Mouse (Mus musculus) forebrain, embryonic 12.5 days (tissue): Measurements from ENCODE around the gene Chm. TPM values are rescaled to one million over a fixed set of nuclear protein-coding genes. Genes with fewer than 3 reads are reported as not detected.
"Not testable (repeated sequence)": the region's sequence is repeated elsewhere in the genome, so short reads cannot be mapped to it uniquely, and the experiment has no call there.

Experiments
- ATAC-seq: fragments of 200-750 bp; cut with Nextera tagmentation; 2 replicates; pipeline ENCODE4 v1.8.0; 2017; ENCODE audit warnings: moderate TSS enrichment; ENCODE audit not compliant: low FRiP score
- H3K27ac ChIP-seq: fragments of 300-500 bp; sonication (generic); 2 replicates; pipeline ENCODE4 v1.5.1; 2016; ENCODE audit warnings: mild to moderate bottlenecking
- H3K27me3 ChIP-seq: fragments of 300-500 bp; sonication (generic); 2 replicates; pipeline ENCODE4 v1.6.1; 2016; ENCODE audit warnings: mild to moderate bottlenecking
- H3K36me3 ChIP-seq: fragments of 300-500 bp; sonication (generic); replicated peaks from 2 replicates; pipeline ENCODE4 v1.6.1; 2016; ENCODE audit warnings: mild to moderate bottlenecking
- H3K4me1 ChIP-seq: fragments of 300-500 bp; sonication (generic); 2 replicates; pipeline ENCODE4 v1.6.1; 2016
- H3K4me2 ChIP-seq: fragments of 300-500 bp; sonication (generic); 2 replicates; pipeline ENCODE4 v1.6.1; 2016; ENCODE audit warnings: mild to moderate bottlenecking, moderate library complexity
- H3K4me3 ChIP-seq: fragments of 300-500 bp; sonication (generic); replicated peaks from 2 replicates; pipeline ENCODE4 v1.5.1; 2016; ENCODE audit warnings: mild to moderate bottlenecking
- H3K9ac ChIP-seq: fragments of 300-500 bp; sonication (generic); 2 replicates; pipeline ENCODE4 v1.6.1; 2016; ENCODE audit warnings: mild to moderate bottlenecking
- H3K9me3 ChIP-seq: fragments of 300-500 bp; sonication (generic); 2 replicates; pipeline ENCODE4 v1.6.1; 2016
- WGBS: fragments of 180-500 bp; shearing (Covaris S2); methylation state at CpG from one replicate; pipeline ENCODE4 v1.1.7; 2016; 5-methylcytosine and 5-hydroxymethylcytosine counted together
- polyA plus RNA-seq: library from polyadenylated mRNA; unstranded; fragments of >200 nt; fragmentation: Nextera tagmentation; extraction: Ambion mirVana; gene quantifications from 2 replicates; pipeline ENCODE4 v1.2.1, GENCODE M21; 2016

Gene Chm
- polyA plus RNA-seq: 15.0 and 16.6 TPM in 2 replicates

- WGBS: 13% methylated on average over 21 of the region's 21 CpGs
- no peaks in the 10 kb centered on the region for H3K4me1 ChIP-seq
- peak within 1 kb of the TSS; percentile 49 for H3K4me2 ChIP-seq
- H3K9ac ChIP-seq: peak within 1 kb of the TSS; percentile 50
- H3K4me3 ChIP-seq: peak within 1 kb of the TSS; percentile 49
- H3K27me3 ChIP-seq: no peaks in the 10 kb centered on the region
- H3K9me3 ChIP-seq: no peaks in the 10 kb centered on the region
- H3K36me3 ChIP-seq: no peaks in the 10 kb centered on the region
- H3K27ac ChIP-seq: peak within 1 kb of the TSS; percentile 74
- peak; percentile 97 for ATAC-seq
Measured at GRCm38 (mm10) chrX:113185230-113185985, at the start of gene Chm. TSS of gene Chm (minus strand) at chrX:113185517.

- Histone ChIP-seq H3K27me3 (no peaks in the 10 kb centered on the region), H3K9me3 (no peaks in the 10 kb centered on the region)
- WGBS: 17% methylated on average over 2 of the region's 2 CpGs
Measured at GRCm38 (mm10) chrX:113193901-113194300, 8.6 kb upstream of the Chm start.

GRCm38 (mm10) chrX:113184569-113185229, 618 bp downstream of the Chm start:
- H3K9ac ChIP-seq: peak overlapping the region; percentile 50
- no peaks in the 10 kb centered on the region for H3K9me3 ChIP-seq
- H3K4me2 ChIP-seq: peak overlapping the region; percentile 49
- peak overlapping the region; percentile 49 for H3K4me3 ChIP-seq
- H3K27me3 ChIP-seq: no peaks in the 10 kb centered on the region
- no peaks in the 10 kb centered on the region for H3K36me3 ChIP-seq
- H3K4me1 ChIP-seq: no peaks in the 10 kb centered on the region
- no peak for ATAC-seq
- 19% methylated on average over 17 of the region's 17 CpGs for whole genome bisulfite sequencing
- H3K27ac ChIP-seq: peak overlapping the region; percentile 74

More at GRCm38 (mm10) chrX:113193901-113194300, 8.6 kb upstream of the Chm start:
- no peak overlapping the region for H3K4me2 ChIP-seq
- H3K4me3 ChIP-seq: no peak overlapping the region
- ATAC-seq: no peak
- no peak overlapping the region for H3K27ac ChIP-seq
- no peak overlapping the region for H3K9ac ChIP-seq
- H3K36me3 ChIP-seq: no peaks in the 10 kb centered on the region
- no peaks in the 10 kb centered on the region for H3K4me1 ChIP-seq

- H3K4me2 ChIP-seq, H3K27me3 ChIP-seq, H3K9ac ChIP-seq, ATAC-seq, H3K36me3 ChIP-seq, H3K27ac ChIP-seq, H3K9me3 ChIP-seq, H3K4me1 ChIP-seq, H3K4me3 ChIP-seq: not testable (repeated sequence)
- 89% methylated on average over 4 of the region's 4 CpGs for WGBS
Measured at GRCm38 (mm10) chrX:113180856-113181255, 4.5 kb downstream of the Chm start.

- no peak overlapping the region for H3K9ac ChIP-seq
- 68% methylated on average over 2 of the region's 2 CpGs for WGBS
- no peaks in the 10 kb centered on the region for H3K36me3 ChIP-seq
- no peaks in the 10 kb centered on the region for H3K9me3 ChIP-seq
- no peaks in the 10 kb centered on the region for H3K27me3 ChIP-seq
- no peaks in the 10 kb centered on the region for H3K4me1 ChIP-seq
- no peak overlapping the region for H3K4me2 ChIP-seq
- no peak overlapping the region for H3K27ac ChIP-seq
- ATAC-seq: no peak
- H3K4me3 ChIP-seq: no peak overlapping the region
Measured at GRCm38 (mm10) chrX:113172766-113173165, 12.6 kb downstream of the Chm start.

- Histone ChIP-seq H3K9me3 (no peaks in the 10 kb centered on the region), H3K4me1 (no peaks in the 10 kb centered on the region), H3K4me3 (no peak overlapping the region), H3K27ac (no peak overlapping the region), H3K9ac (no peak overlapping the region), H3K4me2 (no peak overlapping the region), H3K36me3 (no peaks in the 10 kb centered on the region), H3K27me3 (no peaks in the 10 kb centered on the region)
- ATAC-seq: no peak
- 61% methylated on average over 1 of the region's 1 CpGs for WGBS
Measured at GRCm38 (mm10) chrX:113172271-113172670, 13.0 kb downstream of the Chm start.

- no peak for ATAC-seq
- Histone ChIP-seq H3K27me3 (no peaks in the 10 kb centered on the region), H3K4me3 (no peak overlapping the region), H3K27ac (no peak overlapping the region), H3K4me1 (no peaks in the 10 kb centered on the region), H3K4me2 (no peak overlapping the region), H3K9me3 (no peaks in the 10 kb centered on the region), H3K36me3 (no peaks in the 10 kb centered on the region), H3K9ac (no peak overlapping the region)
- 65% methylated on average over 3 of the region's 3 CpGs for WGBS
Measured at GRCm38 (mm10) chrX:113160268-113160860, 25.0 kb downstream of the Chm start.

GRCm38 (mm10) chrX:113084171-113084570, 101.1 kb downstream of the Chm start:
- no peak overlapping the region for H3K27ac ChIP-seq
- H3K36me3 ChIP-seq: no peaks in the 10 kb centered on the region
- 79% methylated on average over 2 of the region's 2 CpGs for WGBS
- no peak for ATAC-seq
- H3K27me3 ChIP-seq: no peaks in the 10 kb centered on the region
- H3K9ac ChIP-seq: no peak overlapping the region
- no peaks in the 10 kb centered on the region for H3K9me3 ChIP-seq
- H3K4me3 ChIP-seq: no peak overlapping the region
- no peak overlapping the region for H3K4me2 ChIP-seq
- H3K4me1 ChIP-seq: no peaks in the 10 kb centered on the region

GRCm38 (mm10) chrX:113076053-113076452, 109.3 kb downstream of the Chm start:
- Histone ChIP-seq H3K27ac (no peak overlapping the region), H3K36me3 (no peaks in the 10 kb centered on the region), H3K4me3 (no peak overlapping the region), H3K4me2 (no peak overlapping the region), H3K9me3 (no peaks in the 10 kb centered on the region), H3K9ac (no peak overlapping the region), H3K4me1 (no peaks in the 10 kb centered on the region), H3K27me3 (no peaks in the 10 kb centered on the region)
- no peak for ATAC-seq
- 90% methylated on average over 2 of the region's 2 CpGs for WGBS

GRCm38 (mm10) chrX:113074823-113075222, 110.5 kb downstream of the Chm start:
- Histone ChIP-seq H3K9ac (no peak overlapping the region), H3K4me3 (no peak overlapping the region), H3K27ac (no peak overlapping the region), H3K36me3 (no peaks in the 10 kb centered on the region), H3K4me1 (no peaks in the 10 kb centered on the region), H3K9me3 (no peaks in the 10 kb centered on the region), H3K27me3 (no peaks in the 10 kb centered on the region), H3K4me2 (no peak overlapping the region)
- WGBS: 84% methylated on average over 4 of the region's 4 CpGs
- no peak for ATAC-seq

- no peaks in the 10 kb centered on the region for H3K9me3 ChIP-seq
- no peak overlapping the region for H3K4me2 ChIP-seq
- no peak overlapping the region for H3K27ac ChIP-seq
- ATAC-seq: no peak
- H3K27me3 ChIP-seq: no peaks in the 10 kb centered on the region
- H3K4me3 ChIP-seq: no peak overlapping the region
- H3K9ac ChIP-seq: no peak overlapping the region
- H3K4me1 ChIP-seq: no peaks in the 10 kb centered on the region
- 92% methylated on average over 3 of the region's 3 CpGs for WGBS
- no peaks in the 10 kb centered on the region for H3K36me3 ChIP-seq
Measured at GRCm38 (mm10) chrX:113003621-113004020, 181.7 kb downstream of the Chm start.

- Histone ChIP-seq H3K27ac (no peak overlapping the region), H3K4me2 (no peak overlapping the region), H3K27me3 (no peaks in the 10 kb centered on the region), H3K36me3 (no peaks in the 10 kb centered on the region), H3K4me3 (no peak overlapping the region), H3K9ac (no peak overlapping the region), H3K4me1 (no peaks in the 10 kb centered on the region), H3K9me3 (no peaks in the 10 kb centered on the region)
- no peak for ATAC-seq
- WGBS: 71% methylated on average over 3 of the region's 3 CpGs
Measured at GRCm38 (mm10) chrX:113002192-113002591, 183.1 kb downstream of the Chm start.
